Mouse (Mus musculus): ENCODE results near the gene Pcdh9. TPM values are rescaled to one million over a fixed set of nuclear protein-coding genes. Genes with fewer than 3 reads are reported as not detected.

Gene Pcdh9
- polyA plus RNA-seq, 1 experiment, result 38.5 TPM

DNA sequence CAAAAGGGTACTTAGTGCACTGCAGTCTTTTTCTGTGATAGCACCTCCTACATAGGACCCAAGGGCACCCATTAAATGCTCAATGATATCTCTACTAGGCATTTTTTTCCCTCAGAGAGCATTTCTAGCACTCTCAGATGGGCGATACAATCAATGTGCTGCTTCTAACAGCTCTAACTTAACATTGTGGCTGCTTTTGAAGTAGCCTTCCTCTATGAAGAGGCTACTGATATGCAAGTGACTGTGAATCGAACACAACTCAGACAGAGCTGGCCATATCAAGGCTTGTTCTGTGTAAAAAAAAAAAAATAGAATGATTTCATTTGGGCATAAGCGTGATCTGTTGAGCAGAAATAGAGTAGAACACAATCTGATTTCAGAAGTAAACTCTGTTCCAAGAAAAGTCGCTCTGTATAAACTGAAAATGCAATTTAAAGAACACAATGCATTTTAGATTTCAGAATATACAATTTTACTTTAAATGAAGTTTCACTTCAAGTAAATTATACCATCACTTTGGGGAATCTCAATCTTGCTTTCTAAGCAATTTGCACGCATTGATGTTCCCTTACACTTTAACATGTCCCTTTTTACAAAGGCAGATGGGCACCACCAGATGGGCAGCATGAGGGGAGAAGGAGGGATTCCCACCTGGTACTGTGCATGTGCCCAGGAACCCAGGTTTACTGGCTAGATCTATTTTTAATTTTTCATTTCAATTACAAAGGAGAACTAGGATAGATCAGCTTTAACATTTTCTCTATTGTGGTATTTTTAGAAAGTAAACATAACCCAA, 215.0 kb downstream of the Pcdh9 start:
- TF ChIP-seq CTCF (IDR thresholded peaks at IDR 0.05; ENCODE audit: borderline replicate concordance, extremely low read depth, insufficient read depth, insufficient read length) (no peak), POLR2A (IDR thresholded peaks at IDR 0.05; ENCODE audit: borderline replicate concordance, extremely low read depth, insufficient read depth, insufficient read length, poor library complexity, severe bottlenecking) (no peak)
- DNase-seq (ENCODE audit: low read depth), result peak; percentile 62

DNA sequence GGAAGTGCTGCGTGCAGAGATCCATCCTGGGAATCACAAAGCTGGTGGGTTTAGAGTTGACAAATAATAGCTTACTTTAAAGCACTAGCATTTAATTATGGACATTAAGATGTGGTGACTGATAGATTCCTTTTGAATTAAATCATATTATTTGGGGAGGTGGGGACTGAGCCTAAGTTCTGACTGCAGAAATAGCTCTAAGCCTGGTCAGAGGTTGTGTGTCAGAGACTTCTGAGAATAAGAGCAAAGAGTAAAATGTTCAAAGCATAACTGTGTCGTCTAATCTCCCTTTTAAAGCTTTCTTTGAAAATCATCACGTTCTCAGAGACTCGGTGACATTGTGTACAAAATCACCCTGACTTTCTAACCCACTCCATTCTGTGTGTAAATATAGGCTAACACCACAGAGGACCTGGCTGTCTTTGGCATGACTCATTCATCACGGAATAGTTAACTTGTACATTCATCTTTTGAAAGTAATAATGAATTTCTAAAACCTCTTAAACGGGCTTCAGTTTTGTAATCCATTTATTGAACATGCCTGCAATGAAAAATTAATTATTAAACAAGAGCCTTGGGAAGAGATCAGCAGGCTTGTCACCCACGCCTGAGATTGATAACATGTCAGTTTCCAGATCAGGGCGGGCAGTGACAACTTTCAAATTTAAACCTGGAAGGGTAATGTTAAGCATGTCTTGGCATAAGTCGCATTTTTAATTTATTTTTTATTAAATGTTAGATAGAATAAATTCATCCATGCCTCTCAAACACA, 236.3 kb downstream of the Pcdh9 start:
- TF ChIP-seq CTCF (IDR thresholded peaks at IDR 0.05; ENCODE audit: borderline replicate concordance, extremely low read depth, insufficient read depth, insufficient read length), result no peak
- no peak for TF ChIP-seq POLR2A (IDR thresholded peaks at IDR 0.05; ENCODE audit: borderline replicate concordance, extremely low read depth, insufficient read depth, insufficient read length, poor library complexity, severe bottlenecking)
- DNase-seq (ENCODE audit: low read depth), result no peak

DNA sequence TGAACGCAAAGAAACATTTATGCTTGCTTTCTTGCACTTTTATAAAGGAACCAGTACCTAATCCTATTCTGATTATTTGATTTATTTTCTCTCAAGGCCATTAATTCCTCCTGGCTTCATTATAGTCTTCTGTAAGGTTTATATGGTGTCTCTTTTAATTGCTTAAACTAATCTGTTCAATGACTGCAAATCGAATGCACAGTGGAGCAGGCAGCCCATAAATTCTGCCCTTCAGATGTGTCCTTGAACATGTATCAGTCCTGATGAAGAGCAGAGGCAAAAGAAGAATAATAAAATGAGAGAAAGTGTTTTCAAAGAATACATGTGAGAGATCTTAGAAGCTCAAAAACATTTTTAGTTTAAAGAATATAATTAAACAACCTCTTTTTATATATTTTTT, 263.2 kb downstream of the Pcdh9 start:
- no peak for TF ChIP-seq CTCF (IDR thresholded peaks at IDR 0.05; ENCODE audit: borderline replicate concordance, extremely low read depth, insufficient read depth, insufficient read length)
- TF ChIP-seq POLR2A (IDR thresholded peaks at IDR 0.05; ENCODE audit: borderline replicate concordance, extremely low read depth, insufficient read depth, insufficient read length, poor library complexity, severe bottlenecking), result no peak
- DNase-seq (ENCODE audit: low read depth), result peak; percentile 13

DNA sequence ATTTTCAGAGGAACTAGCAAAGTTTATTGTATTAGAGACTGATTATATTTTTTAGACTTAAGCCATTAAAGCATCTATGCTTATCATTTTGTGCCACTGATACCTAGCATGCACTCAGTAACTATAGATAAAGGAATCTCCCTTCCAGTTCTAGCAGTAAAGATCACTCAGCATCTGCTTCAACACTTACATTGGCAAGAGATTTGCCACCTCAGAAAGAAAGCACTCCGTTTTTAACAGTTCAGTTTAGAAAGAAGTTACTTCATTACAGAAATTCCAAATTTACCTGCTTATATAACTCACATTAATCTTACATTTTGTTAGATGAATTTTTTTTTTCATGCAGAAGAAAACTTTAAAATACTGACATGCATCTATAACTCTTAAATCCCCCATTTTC, 266.3 kb downstream of the Pcdh9 start:
- no peak for DNase-seq (ENCODE audit: low read depth)
- no peak for TF ChIP-seq CTCF (IDR thresholded peaks at IDR 0.05; ENCODE audit: borderline replicate concordance, extremely low read depth, insufficient read depth, insufficient read length)
- TF ChIP-seq POLR2A (IDR thresholded peaks at IDR 0.05; ENCODE audit: borderline replicate concordance, extremely low read depth, insufficient read depth, insufficient read length, poor library complexity, severe bottlenecking), result no peak

DNA sequence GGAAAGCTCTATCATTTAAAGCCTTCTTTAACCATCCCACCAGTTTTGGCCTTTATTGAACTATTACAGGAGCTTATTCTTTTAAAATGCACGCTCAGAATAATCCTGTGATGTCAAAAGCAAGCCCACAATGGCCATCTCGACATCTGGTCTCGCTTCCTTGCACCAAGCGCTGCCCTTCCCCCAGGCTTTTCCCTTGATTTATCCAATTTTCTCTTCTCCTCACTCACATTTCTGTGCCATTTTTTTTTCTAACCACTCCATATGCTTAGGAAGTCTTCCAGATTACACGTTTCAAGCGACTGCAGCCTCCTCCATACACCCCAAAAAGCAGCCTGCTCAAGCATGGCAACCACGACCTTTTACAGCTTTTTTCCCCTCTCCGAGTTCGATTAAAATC, 269.3 kb downstream of the Pcdh9 start:
- TF ChIP-seq POLR2A (IDR thresholded peaks at IDR 0.05; ENCODE audit: borderline replicate concordance, extremely low read depth, insufficient read depth, insufficient read length, poor library complexity, severe bottlenecking) (no peak), CTCF (IDR thresholded peaks at IDR 0.05; ENCODE audit: borderline replicate concordance, extremely low read depth, insufficient read depth, insufficient read length) (no peak)
- peak; percentile 84 for DNase-seq (ENCODE audit: low read depth)

DNA sequence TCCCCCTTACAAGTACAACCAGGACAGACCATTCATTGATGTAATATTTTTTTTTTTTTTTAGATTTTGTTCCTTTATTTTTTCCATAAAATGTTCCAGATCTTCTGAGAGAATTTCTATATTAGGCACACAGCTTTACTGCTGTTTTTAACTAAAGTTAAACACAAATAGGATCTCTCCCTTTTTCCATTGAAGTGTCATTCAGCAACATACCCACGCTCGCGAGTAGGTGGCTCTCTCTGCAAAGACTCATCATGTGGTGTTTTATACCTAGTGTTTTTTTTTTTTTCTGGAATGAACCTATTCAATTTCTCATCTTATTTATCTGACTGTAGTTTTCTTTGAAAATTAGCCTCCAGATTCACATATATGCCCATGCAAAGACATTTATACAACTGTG, 282.9 kb downstream of the Pcdh9 start:
- no peak for DNase-seq (ENCODE audit: low read depth)
- TF ChIP-seq POLR2A (IDR thresholded peaks at IDR 0.05; ENCODE audit: borderline replicate concordance, extremely low read depth, insufficient read depth, insufficient read length, poor library complexity, severe bottlenecking), result no peak
- TF ChIP-seq CTCF (IDR thresholded peaks at IDR 0.05; ENCODE audit: borderline replicate concordance, extremely low read depth, insufficient read depth, insufficient read length), result no peak

DNA sequence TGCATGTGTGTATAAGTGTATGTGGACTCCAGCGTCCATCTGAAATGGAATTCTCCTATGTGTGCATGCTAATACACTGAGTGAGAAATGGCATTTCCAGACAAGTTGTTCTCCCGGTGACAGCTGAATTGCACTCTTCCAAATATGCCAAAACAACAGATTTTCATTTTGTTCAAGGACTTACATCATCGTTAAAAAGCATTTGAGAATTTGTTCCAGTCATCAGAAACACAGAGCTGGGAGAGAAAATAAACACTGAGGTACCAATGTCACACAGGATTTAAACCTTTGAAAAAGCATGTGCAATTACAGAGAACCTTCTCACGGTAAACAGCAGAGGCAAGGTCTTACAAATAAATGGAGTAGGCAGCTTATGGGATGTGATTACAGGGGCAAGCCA, 290.5 kb downstream of the Pcdh9 start:
- peak; percentile 81 for DNase-seq (ENCODE audit: low read depth)
- TF ChIP-seq CTCF (IDR thresholded peaks at IDR 0.05; ENCODE audit: borderline replicate concordance, extremely low read depth, insufficient read depth, insufficient read length) (no peak), POLR2A (IDR thresholded peaks at IDR 0.05; ENCODE audit: borderline replicate concordance, extremely low read depth, insufficient read depth, insufficient read length, poor library complexity, severe bottlenecking) (no peak)

DNA sequence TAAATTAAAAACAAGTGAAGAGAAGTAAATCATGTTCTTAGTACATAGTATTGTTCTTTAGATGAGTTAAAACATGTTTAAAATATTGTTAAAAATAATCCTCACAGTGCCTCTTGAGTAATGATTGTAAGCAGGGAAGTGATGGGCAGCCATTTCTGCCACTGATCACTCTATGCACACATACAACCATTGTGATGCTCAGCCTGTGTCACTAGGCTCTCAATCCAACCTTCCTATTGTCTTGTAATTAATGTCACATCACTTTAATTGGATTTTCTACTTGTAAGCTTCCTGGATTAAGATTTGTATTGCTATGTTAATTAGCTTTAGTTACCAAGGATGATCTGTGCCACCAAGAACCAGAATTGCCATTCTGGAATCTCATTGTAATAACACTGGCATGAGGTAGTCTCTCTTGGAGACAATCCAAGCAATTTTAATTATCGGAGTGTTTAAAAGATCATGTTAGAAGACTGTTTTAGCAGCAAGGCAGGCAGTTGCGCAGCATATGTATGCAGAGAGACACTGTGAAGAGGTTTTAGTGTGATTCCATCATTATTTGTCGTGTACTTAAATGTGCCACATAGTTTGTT, 305.0 kb downstream of the Pcdh9 start:
- DNase-seq (ENCODE audit: low read depth), result peak; percentile 88
- TF ChIP-seq CTCF (IDR thresholded peaks at IDR 0.05; ENCODE audit: borderline replicate concordance, extremely low read depth, insufficient read depth, insufficient read length) (no peak), POLR2A (IDR thresholded peaks at IDR 0.05; ENCODE audit: borderline replicate concordance, extremely low read depth, insufficient read depth, insufficient read length, poor library complexity, severe bottlenecking) (no peak)

DNA sequence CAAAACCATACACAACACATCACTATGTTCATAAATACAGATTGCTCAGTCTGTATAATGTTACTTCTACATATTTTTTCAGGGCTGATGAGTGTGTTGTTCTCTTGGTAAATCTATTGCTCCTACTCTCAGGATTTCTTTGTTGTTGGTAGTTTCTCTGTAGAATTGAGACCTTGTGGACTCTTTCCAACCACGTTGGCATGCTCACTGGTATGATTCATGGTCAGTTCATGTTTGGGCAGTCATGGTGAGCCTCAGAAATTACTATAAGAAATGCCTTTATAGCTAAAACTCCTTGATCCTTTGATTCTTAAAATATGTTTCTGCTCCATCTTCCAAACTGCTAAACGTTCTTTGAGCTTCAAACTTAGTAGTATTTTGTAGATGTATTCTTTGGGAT, 326.1 kb downstream of the Pcdh9 start:
- TF ChIP-seq CTCF (IDR thresholded peaks at IDR 0.05; ENCODE audit: borderline replicate concordance, extremely low read depth, insufficient read depth, insufficient read length) (no peak), POLR2A (IDR thresholded peaks at IDR 0.05; ENCODE audit: borderline replicate concordance, extremely low read depth, insufficient read depth, insufficient read length, poor library complexity, severe bottlenecking) (no peak)
- DNase-seq (ENCODE audit: low read depth), result no peak

DNA sequence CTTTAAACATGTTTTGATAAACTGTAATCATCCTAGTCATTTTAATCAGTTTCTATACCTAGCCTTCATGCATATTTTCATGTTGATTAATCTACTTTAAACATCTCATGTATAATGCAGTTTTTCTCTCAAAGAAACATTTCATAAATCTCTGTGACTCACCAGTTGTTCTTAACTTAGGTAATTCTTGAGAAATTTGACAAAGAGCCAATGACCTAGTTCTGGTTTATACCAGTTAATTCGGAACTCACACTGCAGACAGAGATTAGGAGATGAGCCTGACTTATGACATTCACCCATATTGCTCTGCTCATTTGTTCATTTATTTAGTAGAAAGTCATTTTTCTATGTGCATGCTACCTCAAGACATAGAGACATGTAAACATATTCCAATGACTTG, 328.9 kb downstream of the Pcdh9 start:
- TF ChIP-seq POLR2A (IDR thresholded peaks at IDR 0.05; ENCODE audit: borderline replicate concordance, extremely low read depth, insufficient read depth, insufficient read length, poor library complexity, severe bottlenecking), result no peak
- TF ChIP-seq CTCF (IDR thresholded peaks at IDR 0.05; ENCODE audit: borderline replicate concordance, extremely low read depth, insufficient read depth, insufficient read length), result no peak

DNA sequence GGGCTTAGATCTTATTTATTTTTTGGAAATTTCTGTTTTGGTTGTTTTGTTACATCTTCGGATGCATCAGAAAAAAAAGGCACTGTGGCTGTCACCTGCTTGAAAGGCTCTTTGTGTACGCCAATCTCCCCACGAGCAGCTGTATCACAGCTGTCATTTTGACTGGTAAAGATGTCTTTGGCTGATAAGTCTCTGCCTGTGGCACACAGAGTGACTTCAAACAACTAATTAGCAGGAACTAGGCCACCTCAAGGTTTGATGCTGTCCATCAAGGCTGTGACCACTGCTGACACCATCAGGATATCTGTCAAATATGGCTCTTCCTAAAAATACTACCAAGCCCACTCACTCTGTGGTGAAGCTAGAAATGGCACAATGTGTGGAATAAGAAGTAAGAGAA, 336.7 kb downstream of the Pcdh9 start:
- TF ChIP-seq CTCF (IDR thresholded peaks at IDR 0.05; ENCODE audit: borderline replicate concordance, extremely low read depth, insufficient read depth, insufficient read length) (no peak), POLR2A (IDR thresholded peaks at IDR 0.05; ENCODE audit: borderline replicate concordance, extremely low read depth, insufficient read depth, insufficient read length, poor library complexity, severe bottlenecking) (no peak)
- peak; percentile 62 for DNase-seq (ENCODE audit: low read depth)

More for the DNA sequence above, 328.9 kb downstream of the Pcdh9 start:
- no peak for DNase-seq (ENCODE audit: low read depth)

Data from brain, embryonic 14.5 days (tissue).